Mouse (Mus musculus) neural tube, embryonic 15.5 days (tissue): Measurements from ENCODE around the gene Cldn8. TPM values are rescaled to one million over a fixed set of nuclear protein-coding genes. Genes with fewer than 3 reads are reported as not detected.

Experiments
- ATAC-seq: fragments of 200-750 bp; cut with Nextera tagmentation; 2 replicates; pipeline ENCODE4 v1.8.0; 2017; ENCODE audit warnings: mild to moderate bottlenecking, moderate TSS enrichment, moderate library complexity; ENCODE audit not compliant: low FRiP score
- H3K27ac ChIP-seq: fragments of 300-500 bp; sonication (generic); replicated peaks from 2 replicates; pipeline ENCODE4 v1.5.1; 2015; ENCODE audit warnings: mild to moderate bottlenecking, inconsistent platforms
- H3K27me3 ChIP-seq: fragments of 300-500 bp; sonication (generic); replicated peaks from 2 replicates; pipeline ENCODE4 v1.6.1; 2015; ENCODE audit warnings: inconsistent platforms
- H3K36me3 ChIP-seq: fragments of 300-500 bp; sonication (generic); 2 replicates; pipeline ENCODE4 v1.6.1; 2015; ENCODE audit warnings: inconsistent platforms
- H3K4me1 ChIP-seq: fragments of 300-500 bp; sonication (generic); 2 replicates; pipeline ENCODE4 v1.6.1; 2015; ENCODE audit warnings: inconsistent platforms
- H3K4me2 ChIP-seq: fragments of 300-500 bp; sonication (generic); 2 replicates; pipeline ENCODE4 v1.6.1; 2015; ENCODE audit warnings: inconsistent platforms, mild to moderate bottlenecking, moderate library complexity
- H3K4me3 ChIP-seq: fragments of 300-500 bp; sonication (generic); replicated peaks from 2 replicates; pipeline ENCODE4 v1.5.1; 2015; ENCODE audit warnings: mild to moderate bottlenecking, inconsistent platforms
- H3K9ac ChIP-seq: fragments of 300-500 bp; sonication (generic); replicated peaks from 2 replicates; pipeline ENCODE4 v1.6.1; 2015; ENCODE audit warnings: mild to moderate bottlenecking, inconsistent platforms
- H3K9me3 ChIP-seq: fragments of 300-500 bp; sonication (generic); replicated peaks from 2 replicates; pipeline ENCODE4 v1.6.1; 2016; ENCODE audit warnings: inconsistent platforms
- WGBS: fragments of 180-500 bp; shearing (Covaris S2); methylation state at CpG from one replicate; pipeline ENCODE4 v1.1.7; 2015; ENCODE audit warnings: mixed read lengths; 5-methylcytosine and 5-hydroxymethylcytosine counted together
- polyA plus RNA-seq: library from polyadenylated mRNA; unstranded; fragments of >200 nt; fragmentation: Nextera tagmentation; extraction: Ambion mirVana; gene quantifications from 2 replicates; pipeline ENCODE4 v1.2.1, GENCODE M21; 2015

Gene Cldn8
- polyA plus RNA-seq, 1 experiment from 2014 or later, result not detected

GRCm38 (mm10) chr16:88570136-88570535, 7.2 kb upstream of the Cldn8 start:
- Histone ChIP-seq H3K27ac (no peak overlapping the region), H3K36me3 (no peaks in the 10 kb centered on the region), H3K4me2 (no peak overlapping the region), H3K27me3 (no peaks in the 10 kb centered on the region), H3K9me3 (no peaks in the 10 kb centered on the region), H3K4me1 (no peaks in the 10 kb centered on the region), H3K4me3 (no peak overlapping the region), H3K9ac (no peak overlapping the region)
- no peak for ATAC-seq

GRCm38 (mm10) chr16:88569732-88570131, 6.7 kb upstream of the Cldn8 start:
- H3K36me3 ChIP-seq, result no peaks in the 10 kb centered on the region
- H3K27me3 ChIP-seq, result no peaks in the 10 kb centered on the region
- 93% methylated on average over 3 of the region's 3 CpGs for WGBS
- no peaks in the 10 kb centered on the region for H3K9me3 ChIP-seq
- no peaks in the 10 kb centered on the region for H3K4me1 ChIP-seq
- no peak overlapping the region for H3K9ac ChIP-seq
- no peak overlapping the region for H3K27ac ChIP-seq
- H3K4me2 ChIP-seq, result no peak overlapping the region
- H3K4me3 ChIP-seq, result no peak overlapping the region
- ATAC-seq, result no peak

- H3K27me3 ChIP-seq, result no peaks in the 10 kb centered on the region
- H3K9ac ChIP-seq, result no peak overlapping the region
- WGBS, result 59% methylated on average over 1 of the region's 1 CpGs
- no peak overlapping the region for H3K4me3 ChIP-seq
- H3K4me2 ChIP-seq, result no peak overlapping the region
- no peaks in the 10 kb centered on the region for H3K9me3 ChIP-seq
- no peaks in the 10 kb centered on the region for H3K4me1 ChIP-seq
- H3K36me3 ChIP-seq, result no peaks in the 10 kb centered on the region
- no peak overlapping the region for H3K27ac ChIP-seq
- no peak for ATAC-seq
Measured at GRCm38 (mm10) chr16:88569096-88569495, 6.1 kb upstream of the Cldn8 start.

- Histone ChIP-seq H3K4me3 (no peak overlapping the region), H3K9me3 (no peaks in the 10 kb centered on the region), H3K4me2 (no peak overlapping the region), H3K4me1 (no peaks in the 10 kb centered on the region), H3K27me3 (no peaks in the 10 kb centered on the region), H3K36me3 (no peaks in the 10 kb centered on the region), H3K27ac (no peak overlapping the region), H3K9ac (no peak overlapping the region)
- ATAC-seq, result no peak
- 60% methylated on average over 6 of the region's 6 CpGs for WGBS
Measured at GRCm38 (mm10) chr16:88561617-88562164, 1.3 kb downstream of the Cldn8 start.

- Histone ChIP-seq H3K27ac (no peak overlapping the region), H3K27me3 (no peaks in the 10 kb centered on the region), H3K9ac (no peak overlapping the region), H3K36me3 (no peaks in the 10 kb centered on the region), H3K9me3 (no peaks in the 10 kb centered on the region), H3K4me1 (no peaks in the 10 kb centered on the region), H3K4me3 (no peak overlapping the region), H3K4me2 (no peak overlapping the region)
- ATAC-seq, result no peak
- 59% methylated on average over 6 of the region's 6 CpGs for WGBS
Measured at GRCm38 (mm10) chr16:88542488-88542887, 20.5 kb downstream of the Cldn8 start.

GRCm38 (mm10) chr16:88539841-88540487, 23.0 kb downstream of the Cldn8 start:
- Histone ChIP-seq H3K36me3 (no peaks in the 10 kb centered on the region), H3K4me1 (no peaks in the 10 kb centered on the region)

GRCm38 (mm10) chr16:88511348-88511747, 51.6 kb downstream of the Cldn8 start:
- H3K4me2 ChIP-seq, result no peak overlapping the region
- H3K9me3 ChIP-seq, result no peaks in the 10 kb centered on the region
- no peak for ATAC-seq
- H3K4me1 ChIP-seq, result no peaks in the 10 kb centered on the region
- no peak overlapping the region for H3K4me3 ChIP-seq
- no peak overlapping the region for H3K27ac ChIP-seq
- H3K9ac ChIP-seq, result no peak overlapping the region
- no peaks in the 10 kb centered on the region for H3K27me3 ChIP-seq
- no peaks in the 10 kb centered on the region for H3K36me3 ChIP-seq

More at GRCm38 (mm10) chr16:88539841-88540487, 23.0 kb downstream of the Cldn8 start:
- Histone ChIP-seq H3K4me2 (no peak overlapping the region), H3K27me3 (no peaks in the 10 kb centered on the region), H3K9ac (no peak overlapping the region), H3K4me3 (no peak overlapping the region), H3K9me3 (no peaks in the 10 kb centered on the region), H3K27ac (no peak overlapping the region)
- 64% methylated on average over 3 of the region's 3 CpGs for WGBS
- no peak for ATAC-seq

Other genes with a start within 250 kb of the Cldn8 start
- gene Cldn17, start 56.2 kb downstream of the Cldn8 start, polyA plus RNA-seq, result not detected in 2 replicates
- gene Krtap24-1, start 49.1 kb upstream of the Cldn8 start, polyA plus RNA-seq, result not detected in 2 replicates
- gene 2310079G19Rik, start 64.5 kb upstream of the Cldn8 start, polyA plus RNA-seq, result not detected in 2 replicates
- 0.15 TPM in 1 of 2 replicates, not detected in the other for gene Krtap26-1, start 84.6 kb upstream of the Cldn8 start, polyA plus RNA-seq
- not detected in 2 replicates for gene Krtap27-1, start 108.5 kb upstream of the Cldn8 start, polyA plus RNA-seq
- not detected in 2 replicates for gene 2310061N02Rik, start 144.8 kb upstream of the Cldn8 start, polyA plus RNA-seq
- gene Krtap13-1, start 165.7 kb upstream of the Cldn8 start, polyA plus RNA-seq, result not detected in 2 replicates
- gene Krtap13, start 188.5 kb upstream of the Cldn8 start, polyA plus RNA-seq, result not detected in 2 replicates
- not detected in 2 replicates for gene 2310034C09Rik, start 195.7 kb upstream of the Cldn8 start, polyA plus RNA-seq
- gene 2310057N15Rik, start 211.0 kb upstream of the Cldn8 start, polyA plus RNA-seq, result not detected in 2 replicates
- not detected in 2 replicates for gene Gm5965, start 214.7 kb upstream of the Cldn8 start, polyA plus RNA-seq
- not detected in 2 replicates for gene Gm20741, start 249.0 kb upstream of the Cldn8 start, polyA plus RNA-seq